Mouse (Mus musculus) midbrain, embryonic 12.5 days (tissue): ENCODE measurements around the gene Txndc12. TPM values are rescaled to one million over a fixed set of nuclear protein-coding genes. Genes with fewer than 3 reads are reported as not detected.

Experiments used
- ATAC-seq: fragments of 200-750 bp; cut with Nextera tagmentation; 2 replicates; pipeline ENCODE4 v1.8.0; 2017; ENCODE audit warnings: low read depth, moderate TSS enrichment, moderate library complexity; ENCODE audit not compliant: low FRiP score
- H3K27ac ChIP-seq: fragments of 300-500 bp; sonication (generic); replicated peaks from 2 replicates; pipeline ENCODE4 v1.5.1; 2016; ENCODE audit warnings: mild to moderate bottlenecking
- H3K27me3 ChIP-seq: fragments of 300-500 bp; sonication (generic); 2 replicates; pipeline ENCODE4 v1.6.1; 2016; ENCODE audit warnings: mild to moderate bottlenecking
- H3K36me3 ChIP-seq: fragments of 300-500 bp; sonication (generic); 2 replicates; pipeline ENCODE4 v1.6.1; 2016
- H3K4me1 ChIP-seq: fragments of 300-500 bp; sonication (generic); 2 replicates; pipeline ENCODE4 v1.6.1; 2016
- H3K4me2 ChIP-seq: fragments of 300-500 bp; sonication (generic); replicated peaks from 2 replicates; pipeline ENCODE4 v1.6.1; 2016; ENCODE audit warnings: mild to moderate bottlenecking, moderate library complexity
- H3K4me3 ChIP-seq: fragments of 300-500 bp; sonication (generic); 2 replicates; pipeline ENCODE4 v1.5.1; 2016; ENCODE audit warnings: mild to moderate bottlenecking
- H3K9ac ChIP-seq: fragments of 300-500 bp; sonication (generic); replicated peaks from 2 replicates; pipeline ENCODE4 v1.6.1; 2016; ENCODE audit warnings: mild to moderate bottlenecking, moderate library complexity
- H3K9me3 ChIP-seq: fragments of 300-500 bp; sonication (generic); 2 replicates; pipeline ENCODE4 v1.6.1; 2016; ENCODE audit warnings: mild to moderate bottlenecking
- WGBS: fragments of 180-500 bp; shearing (Covaris S2); methylation state at CpG from one replicate; pipeline ENCODE4 v1.1.7; 2016; 5-methylcytosine and 5-hydroxymethylcytosine counted together
- polyA plus RNA-seq: library from polyadenylated mRNA; unstranded; fragments of >200 nt; fragmentation: Nextera tagmentation; extraction: Ambion mirVana; gene quantifications from 2 replicates; pipeline ENCODE4 v1.2.1, GENCODE M21; 2016

Txndc12 gene
- polyA plus RNA-seq, 1 experiment from 2014 or later = 105 TPM

DNA sequence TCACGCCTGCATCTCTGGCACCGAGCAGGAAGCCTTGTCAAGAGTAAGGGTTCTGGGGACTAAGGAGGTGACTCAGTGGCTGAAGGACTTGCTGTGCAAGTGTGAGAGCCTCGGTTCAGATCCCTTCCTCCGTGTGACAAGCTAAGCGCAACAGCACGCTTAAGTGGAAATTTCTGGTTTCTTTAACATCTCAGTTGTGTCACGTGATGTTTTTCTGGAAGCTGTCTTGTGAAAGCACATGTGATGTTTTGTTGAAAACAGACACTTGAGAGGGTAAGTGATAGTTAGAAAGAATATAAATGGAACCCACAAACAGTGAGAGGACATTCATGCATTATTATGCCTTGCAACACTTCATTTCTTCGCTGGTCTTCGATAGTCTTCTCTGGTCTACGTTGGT is 70.4 kb downstream of the Txndc12 start:
- Histone ChIP-seq H3K36me3 (no peaks in the 10 kb centered on the region), H3K27me3 (no peaks in the 10 kb centered on the region; the same call in 1 of the 2 replicates), H3K4me1 (peaks cover 9% of the 10 kb centered on the region), H3K4me2 (no peak overlapping the region), H3K9me3 (no peaks in the 10 kb centered on the region), H3K4me3 (no peak overlapping the region), H3K27ac (no peak overlapping the region), H3K9ac (no peak overlapping the region)
- ATAC-seq = no peak
- WGBS = 90% methylated on average over 10 of the region's 10 CpGs

- 47% methylated on average over 6 of the region's 6 CpGs for WGBS
- Histone ChIP-seq H3K4me2 (no peak overlapping the region), H3K9ac (no peak overlapping the region), H3K9me3 (no peaks in the 10 kb centered on the region), H3K36me3 (no peaks in the 10 kb centered on the region), H3K4me1 (peaks cover 9% of the 10 kb centered on the region), H3K27me3 (no peaks in the 10 kb centered on the region; the same call in 1 of the 2 replicates), H3K4me3 (no peak overlapping the region), H3K27ac (no peak overlapping the region)
- ATAC-seq = no peak
Measured at GRCm38 (mm10) chr4:108905859-108906258, 71.5 kb downstream of the Txndc12 start.

GRCm38 (mm10) chr4:108907475-108907874 is 73.1 kb downstream of the Txndc12 start:
- no peak for ATAC-seq

GRCm38 (mm10) chr4:108909872-108910425 is 75.5 kb downstream of the Txndc12 start:
- Histone ChIP-seq H3K27ac (no peak overlapping the region), H3K9me3 (no peaks in the 10 kb centered on the region), H3K4me3 (no peak overlapping the region), H3K4me1 (peaks cover 9% of the 10 kb centered on the region), H3K27me3 (no peaks in the 10 kb centered on the region; the same call in 1 of the 2 replicates), H3K4me2 (no peak overlapping the region), H3K9ac (no peak overlapping the region), H3K36me3 (no peaks in the 10 kb centered on the region)
- no peak for ATAC-seq
- 81% methylated on average over 8 of the region's 8 CpGs for WGBS

More at GRCm38 (mm10) chr4:108907475-108907874, 73.1 kb downstream of the Txndc12 start:
- H3K9me3 ChIP-seq = no peaks in the 10 kb centered on the region
- no peak overlapping the region for H3K27ac ChIP-seq
- H3K4me3 ChIP-seq = no peak overlapping the region
- no peaks in the 10 kb centered on the region for H3K36me3 ChIP-seq
- H3K4me2 ChIP-seq = no peak overlapping the region
- no peaks in the 10 kb centered on the region; the same call in 1 of the 2 replicates for H3K27me3 ChIP-seq
- H3K4me1 ChIP-seq = peaks cover 9% of the 10 kb centered on the region
- no peak overlapping the region for H3K9ac ChIP-seq

Other genes starting within 250 kb of the Txndc12 start
- 23.9 and 26.4 TPM in 2 replicates for gene Cc2d1b, start 214.7 kb upstream of the Txndc12 start, polyA plus RNA-seq
- 1.5 and 1.7 TPM in 2 replicates for gene 3110021N24Rik, start 115.0 kb upstream of the Txndc12 start, polyA plus RNA-seq
- 5.4 and 5.7 TPM in 2 replicates for gene Zfyve9, start 53.8 kb upstream of the Txndc12 start, polyA plus RNA-seq
- gene Btf3l4, start 987 bp upstream of the Txndc12 start, polyA plus RNA-seq = 238 and 256 TPM in 2 replicates
- 36.6 and 44.3 TPM in 2 replicates for gene Kti12, start 13.2 kb downstream of the Txndc12 start, polyA plus RNA-seq
- gene A730015C16Rik, start 14.0 kb downstream of the Txndc12 start, polyA plus RNA-seq = 2.3 and 2.4 TPM in 2 replicates
- 29.5 and 32.0 TPM in 2 replicates for gene Rab3b, start 44.5 kb downstream of the Txndc12 start, polyA plus RNA-seq
- 107 and 112 TPM in 2 replicates for gene Nrd1, start 166.1 kb downstream of the Txndc12 start, polyA plus RNA-seq